Mouse (Mus musculus) CH12.LX (cell line): Measurements from ENCODE around the gene Mid2. TPM values are rescaled to one million over a fixed set of nuclear protein-coding genes. Genes with fewer than 3 reads are reported as not detected.

ENCODE experiments used
- DNase-seq: peaks from one replicate; pipeline ENCODE4 v3.0.0-alpha.2; 2013; ENCODE audit errors: extremely low read depth
- H3K27ac ChIP-seq: 2 replicates; pipeline ENCODE4 v1.5.1; 2012; ENCODE audit warnings: low read depth, mild to moderate bottlenecking, control low read depth, moderate library complexity; ENCODE audit not compliant: insufficient read depth
- H3K27me3 ChIP-seq: replicated peaks from 2 replicates; pipeline ENCODE3; 2012; ENCODE audit warnings: inconsistent platforms
- H3K36me3 ChIP-seq, 2 experiments: replicated peaks in 1 of 2; 2 replicates each; pipeline versions ENCODE3 to v1.6.1; 2012; ENCODE audit warnings: inconsistent platforms in 1 of 2, low read length in 1 of 2, mild to moderate bottlenecking in 1 of 2, mixed read lengths in 1 of 2, moderate library complexity in 1 of 2; ENCODE audit not compliant: control insufficient read depth in 1 of 2, insufficient read depth in 1 of 2
- H3K4me1 ChIP-seq, 2 experiments: 2 replicates each; pipeline ENCODE4 v1.6.1; 2012; ENCODE audit warnings: inconsistent platforms in 1 of 2, moderate library complexity in 1 of 2; ENCODE audit not compliant: insufficient read depth in 2 of 2, control insufficient read depth in 1 of 2
- H3K4me2 ChIP-seq: 2 replicates; pipeline ENCODE4 v1.6.1; 2012; ENCODE audit warnings: low read depth, mild to moderate bottlenecking, control low read depth; ENCODE audit not compliant: poor library complexity, insufficient read depth, severe bottlenecking
- H3K4me3 ChIP-seq, 3 experiments: fragments of 150-350 bp in 1 of 3; sonication (generic) in 1 of 3; replicated peaks in 1 of 3; 2 replicates each; pipeline versions ENCODE3 to v1.5.1; 2011 to 2012; ENCODE audit warnings: low read depth in 2 of 3, low read length in 2 of 3, mild to moderate bottlenecking in 2 of 3, moderate library complexity in 2 of 3, control low read depth in 1 of 3, improper control_type of control experiment in 1 of 3, inconsistent platforms in 1 of 3, mixed read lengths in 1 of 3; ENCODE audit not compliant: poor library complexity in 1 of 3
- H3K79me2 ChIP-seq: replicated peaks from 2 replicates; pipeline ENCODE4 v1.6.1; 2012; ENCODE audit warnings: mild to moderate bottlenecking, moderate library complexity; ENCODE audit not compliant: control insufficient read depth, poor library complexity, insufficient read depth, severe bottlenecking; ENCODE audit errors: extremely low read depth
- H3K9ac ChIP-seq: 2 replicates; pipeline ENCODE4 v1.6.1; 2012; ENCODE audit warnings: low read depth, mild to moderate bottlenecking, control low read depth, moderate library complexity; ENCODE audit not compliant: insufficient read depth
- H3K9me3 ChIP-seq: replicated peaks from 2 replicates; pipeline ENCODE3; 2012; ENCODE audit warnings: low read length, inconsistent platforms, mixed read lengths
- BHLHE40 ChIP-seq: IDR thresholded peaks from 2 replicates; pipeline ENCODE4 v1.6.1; 2011; ENCODE audit warnings: mild to moderate bottlenecking, low read depth, low read length, improper control_type of control experiment
- CHD2 ChIP-seq: IDR thresholded peaks from 2 replicates; pipeline ENCODE4 v1.6.1; 2011; ENCODE audit warnings: low read length, improper control_type of control experiment
- EP300 ChIP-seq: IDR thresholded peaks from 2 replicates; pipeline ENCODE4 v1.6.1; 2011; ENCODE audit warnings: low read length, improper control_type of control experiment
- GABPA ChIP-seq: IDR thresholded peaks from 2 replicates; pipeline ENCODE4 v1.6.1; 2012; ENCODE audit warnings: low read depth, low read length, improper control_type of control experiment, inconsistent platforms; ENCODE audit not compliant: insufficient replicate concordance
- HCFC1 ChIP-seq: IDR thresholded peaks from 2 replicates; pipeline ENCODE4 v1.6.1; 2012; ENCODE audit warnings: low read depth, mild to moderate bottlenecking, inconsistent platforms, low read length, improper control_type of control experiment
- JUN ChIP-seq: IDR thresholded peaks from 2 replicates; pipeline ENCODE4 v1.6.1; 2011; ENCODE audit warnings: low read depth, mild to moderate bottlenecking, low read length, improper control_type of control experiment, moderate library complexity; ENCODE audit not compliant: insufficient read depth
- MAX ChIP-seq: IDR thresholded peaks from 2 replicates; pipeline ENCODE4 v1.6.1; 2011; ENCODE audit warnings: low read length, improper control_type of control experiment
- MAZ ChIP-seq: IDR thresholded peaks from 2 replicates; pipeline ENCODE4 v1.6.1; 2012; ENCODE audit warnings: low read depth, mild to moderate bottlenecking, inconsistent platforms, low read length, improper control_type of control experiment, moderate library complexity
- MEF2A ChIP-seq: IDR thresholded peaks from 2 replicates; pipeline ENCODE4 v1.6.1; 2014; ENCODE audit warnings: low read depth, mild to moderate bottlenecking, inconsistent platforms, low read length, improper control_type of control experiment, borderline replicate concordance
- MXI1 ChIP-seq: IDR thresholded peaks from 2 replicates; pipeline ENCODE4 v1.6.1; 2011; ENCODE audit warnings: mild to moderate bottlenecking, low read depth, low read length, improper control_type of control experiment
- NRF1 ChIP-seq: IDR thresholded peaks from 2 replicates; pipeline ENCODE4 v1.6.1; 2014; ENCODE audit warnings: low read depth, mild to moderate bottlenecking, inconsistent platforms, low read length, improper control_type of control experiment, moderate library complexity
- PAX5 ChIP-seq: IDR thresholded peaks from 2 replicates; pipeline ENCODE4 v1.6.1; 2012; ENCODE audit warnings: low read length, inconsistent platforms, mixed read lengths
- POLR2AphosphoS2 ChIP-seq: IDR thresholded peaks from 2 replicates; pipeline ENCODE4 v1.6.1; 2011; ENCODE audit warnings: low read depth, low read length, improper control_type of control experiment
- RCOR1 ChIP-seq: conservative IDR thresholded peaks from 2 replicates; pipeline ENCODE4 v1.6.1; 2012; ENCODE audit warnings: low read depth, mild to moderate bottlenecking, inconsistent platforms, low read length, improper control_type of control experiment
- SIN3A ChIP-seq: IDR thresholded peaks from 2 replicates; pipeline ENCODE4 v1.6.1; 2012; ENCODE audit warnings: low read length, improper control_type of control experiment, inconsistent platforms
- SMC3 ChIP-seq: IDR thresholded peaks from 2 replicates; pipeline ENCODE4 v1.6.1; 2011; ENCODE audit warnings: low read depth, low read length, improper control_type of control experiment
- TBP ChIP-seq: conservative IDR thresholded peaks from 2 replicates; pipeline ENCODE4 v1.6.1; 2011; ENCODE audit warnings: low read depth, low read length, improper control_type of control experiment
- TCF12 ChIP-seq: IDR thresholded peaks from 2 replicates; pipeline ENCODE4 v1.6.1; 2014; ENCODE audit warnings: low read depth, mild to moderate bottlenecking, inconsistent platforms, low read length, improper control_type of control experiment
- USF1 ChIP-seq: IDR thresholded peaks from 2 replicates; pipeline ENCODE4 v1.6.1; 2014; ENCODE audit warnings: low read depth, mild to moderate bottlenecking, inconsistent platforms, low read length, improper control_type of control experiment
- ZKSCAN1 ChIP-seq: IDR thresholded peaks from 2 replicates; pipeline ENCODE4 v1.6.1; 2012; ENCODE audit warnings: low read depth, inconsistent platforms, low read length, improper control_type of control experiment, borderline replicate concordance
- ZMIZ1 ChIP-seq: IDR thresholded peaks from 2 replicates; pipeline ENCODE4 v1.6.1; 2012; ENCODE audit warnings: low read depth, mild to moderate bottlenecking, inconsistent platforms, low read length, improper control_type of control experiment
- ZNF384 ChIP-seq: IDR thresholded peaks from 2 replicates; pipeline ENCODE4 v1.6.1; 2012; ENCODE audit warnings: low read depth, low read length, improper control_type of control experiment, inconsistent platforms
- dilution Hi-C: fragments of 300-500 bp; cut with MboI; formaldehyde crosslinking; loops from 2 replicates; pipeline ENCODE4 v1.14.3; 2020; ENCODE audit warnings: low sequenced_read_pairs; ENCODE audit not compliant: extremely low pct_unique_long_range_greater_than_20kb, extremely low pct_ligation_motif_present
- in situ Hi-C: fragments of 300-500 bp; cut with MboI; formaldehyde crosslinking; loops from 3 replicates; pipeline ENCODE4 v1.14.3; 2019; ENCODE audit warnings: low sequenced_read_pairs, low pct_ligation_motif_present, low pct_unique_long_range_greater_than_20kb, mixed read lengths
- polyA plus RNA-seq: library from polyadenylated mRNA; unstranded; fragments of >175 nt; gene quantifications from 2 replicates; pipeline ENCODE4 v1.2.1, GENCODE M21; 2012; ENCODE audit warnings: low read depth; ENCODE audit not compliant: insufficient read length
- total RNA-seq, 2 experiments: library from RNA; depleted of rRNA; stranded (reverse); fragments of 300-350 nt in 1 of 2; fragments of >200 nt in 1 of 2; gene quantifications; 2 replicates each; pipeline ENCODE4 v1.2.3; 2012 to 2014

Mid2 gene
- total and polyA plus RNA-seq, 3 experiments: 4.3 to 8.7 (median 5.4) TPM

- H3K79me2 ChIP-seq: no peaks in the 10 kb centered on the region
- no peak overlapping the region for H3K27ac ChIP-seq
- no peaks in the 10 kb centered on the region for H3K9me3 ChIP-seq
- in situ Hi-C loops: no loop called here
- no peaks in the 10 kb centered on the region for H3K4me1 ChIP-seq
- no peak overlapping the region for H3K4me2 ChIP-seq
- no peak for DNase-seq
- H3K36me3 ChIP-seq: no peaks in the 10 kb centered on the region
- dilution Hi-C loops: no loop called here
- H3K27me3 ChIP-seq: no peaks in the 10 kb centered on the region
- no peak for TF ChIP-seq TBP
- no peak for TF ChIP-seq ZKSCAN1
- TF ChIP-seq PAX5: no peak
- no peak for TF ChIP-seq TCF12
- no peak for TF ChIP-seq JUN
- no peak overlapping the region for H3K4me3 ChIP-seq
- no peak overlapping the region for H3K9ac ChIP-seq
Observed at GRCm38 (mm10) chrX:140769794-140770193, 105.4 kb downstream of the Mid2 start.

GRCm38 (mm10) chrX:140805340-140805739 is 140.9 kb downstream of the Mid2 start:
- dilution Hi-C loops: no loop called here
- Histone ChIP-seq H3K4me3 (no peak overlapping the region), H3K27ac (no peak overlapping the region), H3K4me2 (no peak overlapping the region), H3K4me1 (no peaks in the 10 kb centered on the region), H3K36me3 (peaks cover 40 to 54% of the 10 kb centered on the region in 2 experiments), H3K27me3 (no peaks in the 10 kb centered on the region), H3K79me2 (no peaks in the 10 kb centered on the region), H3K9ac (no peak overlapping the region), H3K9me3 (no peaks in the 10 kb centered on the region)
- in situ Hi-C loops: no loop called here
- no peak for TF ChIP-seq ZKSCAN1
- no peak for TF ChIP-seq RCOR1
- TF ChIP-seq USF1: no peak
- no peak for TF ChIP-seq BHLHE40
- TF ChIP-seq SMC3: no peak
- no peak for TF ChIP-seq MXI1
- no peak for TF ChIP-seq HCFC1
- no peak for TF ChIP-seq GABPA
- TF ChIP-seq EP300: no peak
- TF ChIP-seq CHD2: no peak
- TF ChIP-seq MAX: no peak
- no peak for TF ChIP-seq ZMIZ1
- TF ChIP-seq POLR2AphosphoS2: no peak
- no peak for TF ChIP-seq NRF1
- TF ChIP-seq MEF2A: no peak
- no peak for TF ChIP-seq ZNF384
- TF ChIP-seq SIN3A: no peak
- TF ChIP-seq TBP: no peak
- TF ChIP-seq MAZ: no peak
- no peak for DNase-seq
